Mouse (Mus musculus): ENCODE data around the gene Wfdc9.

Gene Wfdc9

GRCm38 (mm10) chr2:164619050-164619449 is 37.3 kb downstream of the Wfdc9 start:
- peak; percentile 47 for DNase-seq (ENCODE audit: low spot score)

DNA sequence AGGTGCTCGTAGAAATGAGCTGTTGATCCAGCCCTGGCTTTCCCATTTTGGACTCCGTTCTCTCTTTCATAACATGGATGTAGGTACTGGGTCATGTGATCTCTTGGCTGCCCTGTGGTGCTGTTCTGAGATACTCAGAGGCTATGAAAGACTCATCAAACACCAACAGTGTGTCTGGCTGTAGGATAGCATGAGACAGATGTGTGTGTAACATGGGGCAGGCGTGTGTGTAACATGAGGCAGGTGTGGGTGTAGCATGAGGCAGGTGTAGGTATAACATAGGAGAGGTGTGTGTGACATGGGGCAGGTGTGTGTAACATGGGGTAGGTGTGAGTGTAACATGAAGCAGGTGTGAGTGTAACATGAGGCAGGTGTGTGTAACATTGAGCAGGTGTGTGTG is 41.0 kb downstream of the Wfdc9 start:
- DNase-seq (ENCODE audit: low spot score), result no peak

DNA sequence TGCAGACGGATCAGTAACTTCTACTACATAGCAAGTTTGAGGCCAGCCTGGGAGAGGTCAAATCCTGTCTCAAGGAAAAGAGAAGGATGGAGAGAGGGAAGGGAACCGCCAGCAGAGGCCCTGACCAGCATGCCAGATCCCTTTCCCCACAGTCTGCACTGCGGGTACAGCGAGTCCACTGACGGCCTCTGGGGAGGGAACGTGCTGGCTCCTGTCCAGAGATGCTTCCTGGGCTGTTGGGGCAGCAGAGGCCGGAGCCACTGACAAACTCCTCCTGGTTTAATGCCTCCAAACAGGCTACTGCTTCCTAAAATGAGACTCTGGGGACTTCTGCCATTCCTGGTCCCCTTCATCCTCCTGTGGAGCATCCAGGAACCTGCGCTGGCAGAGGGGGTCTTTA is 42.9 kb downstream of the Wfdc9 start, which contains the start of the genes Wfdc6b and Wfdc8:
TSS of gene Wfdc6b (plus strand) at position 52 of the 400 bp plus-strand sequence.
TSS of gene Wfdc8 (minus strand) at position 156 of the 400 bp plus-strand sequence.
- DNase-seq (ENCODE audit: low spot score), result peak; percentile 83

DNA sequence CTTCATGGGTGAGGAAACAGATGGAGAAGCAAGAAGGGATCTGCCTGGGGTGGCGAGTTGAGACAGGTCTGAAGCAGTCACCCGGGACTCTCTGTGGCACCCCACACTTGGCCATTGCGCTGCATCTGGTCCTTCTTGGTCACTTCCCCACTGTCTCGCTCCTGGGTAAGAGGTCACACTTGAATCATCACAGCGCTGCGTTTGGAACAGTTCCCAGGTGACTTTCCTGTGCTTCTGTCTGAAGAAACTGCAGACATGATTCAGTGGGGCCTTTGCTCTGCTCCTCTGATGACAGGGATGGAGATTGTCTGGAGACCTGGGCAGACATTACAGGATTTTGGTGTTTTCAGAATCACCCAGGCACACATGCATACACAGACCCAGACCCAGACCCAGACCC is 47.6 kb downstream of the Wfdc9 start:
- no peak for DNase-seq (ENCODE audit: low spot score)

- no peak for DNase-seq (ENCODE audit: low spot score)
Observed at GRCm38 (mm10) chr2:164604411-164604810, 52.0 kb downstream of the Wfdc9 start.

GRCm38 (mm10) chr2:164603482-164603881 is 52.9 kb downstream of the Wfdc9 start:
- no peak for DNase-seq (ENCODE audit: low spot score)

GRCm38 (mm10) chr2:164600179-164600578 is 56.2 kb downstream of the Wfdc9 start:
- DNase-seq (ENCODE audit: low spot score), result no peak

All from testis, postnatal 14 days (tissue).